Mouse (Mus musculus): Measurements from ENCODE around the gene Phf11c.
"Not testable (repeated sequence)": the region's sequence is repeated elsewhere in the genome, so short reads cannot be mapped to it uniquely, and the experiment has no call there.

Gene Phf11c

GRCm38 (mm10) chr14:59395281-59395680, at the start of gene Phf11c:
Gene Phf11c (minus strand): TSS chr14:59395381.
- no peak for DNase-seq (ENCODE audit: low spot score)

GRCm38 (mm10) chr14:59441472-59441805, 46.3 kb upstream of the Phf11c start:
- no peak for DNase-seq (ENCODE audit: low spot score)

GRCm38 (mm10) chr14:59440558-59441471, 45.6 kb upstream of the Phf11c start, which contains the start of the genes Setdb2 and Cab39l:
Gene Setdb2 (minus strand): TSS chr14:59440884.
Gene Cab39l (plus strand): TSS chr14:59440972.
- DNase-seq (ENCODE audit: low spot score) = peak; percentile 93

GRCm38 (mm10) chr14:59440039-59440438, 44.9 kb upstream of the Phf11c start:
- no peak for DNase-seq (ENCODE audit: low spot score)

- no peak for DNase-seq (ENCODE audit: low spot score)
Measured at GRCm38 (mm10) chr14:59438505-59438904, 43.3 kb upstream of the Phf11c start.

GRCm38 (mm10) chr14:59437398-59437797, 42.2 kb upstream of the Phf11c start:
- no peak for DNase-seq (ENCODE audit: low spot score)

GRCm38 (mm10) chr14:59435206-59435605, 40.0 kb upstream of the Phf11c start:
- DNase-seq (ENCODE audit: low spot score) = no peak

GRCm38 (mm10) chr14:59433902-59434301, 38.7 kb upstream of the Phf11c start:
- DNase-seq (ENCODE audit: low spot score) = no peak

GRCm38 (mm10) chr14:59430556-59430955, 35.4 kb upstream of the Phf11c start:
- no peak for DNase-seq (ENCODE audit: low spot score)

- DNase-seq (ENCODE audit: low spot score) = no peak
Measured at GRCm38 (mm10) chr14:59422912-59423663, 27.9 kb upstream of the Phf11c start.

GRCm38 (mm10) chr14:59418171-59418570, 23.0 kb upstream of the Phf11c start:
- DNase-seq (ENCODE audit: low spot score) = no peak

- DNase-seq (ENCODE audit: low spot score) = not testable (repeated sequence)
Measured at GRCm38 (mm10) chr14:59414979-59415378, 19.8 kb upstream of the Phf11c start.

GRCm38 (mm10) chr14:59396999-59397398, 1.8 kb upstream of the Phf11c start:
- no peak for DNase-seq (ENCODE audit: low spot score)

- peak; percentile 29 for DNase-seq (ENCODE audit: low spot score)
Measured at GRCm38 (mm10) chr14:59390181-59390580, 5.0 kb downstream of the Phf11c start.

GRCm38 (mm10) chr14:59389532-59389931, 5.6 kb downstream of the Phf11c start:
- no peak for DNase-seq (ENCODE audit: low spot score)

- DNase-seq (ENCODE audit: low spot score) = no peak
Measured at GRCm38 (mm10) chr14:59370348-59371068, 24.7 kb downstream of the Phf11c start.

- DNase-seq (ENCODE audit: low spot score) = no peak
Measured at GRCm38 (mm10) chr14:59366386-59367105, 28.6 kb downstream of the Phf11c start.

- DNase-seq (ENCODE audit: low spot score) = peak; percentile 4
Measured at GRCm38 (mm10) chr14:59365244-59365644, 29.9 kb downstream of the Phf11c start, which contains the start of gene Phf11d. Gene Phf11d (minus strand): TSS chr14:59365470.

- DNase-seq (ENCODE audit: low spot score) = not testable (repeated sequence)
Measured at GRCm38 (mm10) chr14:59341189-59341588, 54.0 kb downstream of the Phf11c start, which contains the start of gene Phf11b. Gene Phf11b (minus strand): TSS chr14:59341351.

GRCm38 (mm10) chr14:59339541-59339940, 55.6 kb downstream of the Phf11c start:
- DNase-seq (ENCODE audit: low spot score) = no peak

GRCm38 (mm10) chr14:59336056-59336455, 59.1 kb downstream of the Phf11c start:
- not testable (repeated sequence) for DNase-seq (ENCODE audit: low spot score)

All from left cerebral cortex, adult 11 months (tissue).